Mouse (Mus musculus) left cerebral cortex, adult 2 months (tissue): ENCODE results near the gene Fam90a1b. TPM values are rescaled to one million over a fixed set of nuclear protein-coding genes. Genes with fewer than 3 reads are reported as not detected.
"Not testable (repeated sequence)": the region's sequence is repeated elsewhere in the genome, so short reads cannot be mapped to it uniquely, and the experiment has no call there.

Experiments
- DNase-seq, 2 experiments: peaks; one replicate each; pipeline ENCODE4 v3.0.0; 2021 to 2022; ENCODE audit warnings: low spot score in 2 of 2, mixed read lengths in 1 of 2; ENCODE audit errors: extremely low spot score in 1 of 2
- H3K27ac ChIP-seq: fragments of 200-600 bp; 2 replicates; pipeline ENCODE4 v1.8.1; 2022
- H3K4me3 ChIP-seq: fragments of 200-600 bp; 2 replicates; pipeline ENCODE4 v1.8.1; 2022
- CTCF ChIP-seq: fragments of 200-600 bp; IDR thresholded peaks from 2 replicates; pipeline ENCODE4 v1.8.1; 2022; ENCODE audit warnings: antibody characterized with exemption, mild to moderate bottlenecking, moderate library complexity
- intact Hi-C: fragments of 180-260 bp; cut with DNase I; formaldehyde crosslinking; loops from one replicate; pipeline ENCODE4 v1.15.1; 2025
- long read RNA-seq, 2 experiments: library from polyadenylated mRNA; stranded (forward); transcript quantifications; one replicate each; pipeline ENCODE4 v2.0.0; 2021; ENCODE audit warnings: borderline mapping rate in 2 of 2
- microRNA-seq, 2 experiments: library from miRNA; unstranded; fragments of <30 nt; microRNA quantifications; one replicate each; pipeline ENCODE4 v1.2.0; 2021
- total RNA-seq, 2 experiments: library from RNA; stranded (reverse); gene quantifications; 2 replicates each; pipeline ENCODE4 v1.2.3; 2021

The Fam90a1b gene
- not detected for total RNA-seq
- long read RNA-seq, experiment 1, result 0 reads
- long read RNA-seq, experiment 2, result 0 reads

DNA sequence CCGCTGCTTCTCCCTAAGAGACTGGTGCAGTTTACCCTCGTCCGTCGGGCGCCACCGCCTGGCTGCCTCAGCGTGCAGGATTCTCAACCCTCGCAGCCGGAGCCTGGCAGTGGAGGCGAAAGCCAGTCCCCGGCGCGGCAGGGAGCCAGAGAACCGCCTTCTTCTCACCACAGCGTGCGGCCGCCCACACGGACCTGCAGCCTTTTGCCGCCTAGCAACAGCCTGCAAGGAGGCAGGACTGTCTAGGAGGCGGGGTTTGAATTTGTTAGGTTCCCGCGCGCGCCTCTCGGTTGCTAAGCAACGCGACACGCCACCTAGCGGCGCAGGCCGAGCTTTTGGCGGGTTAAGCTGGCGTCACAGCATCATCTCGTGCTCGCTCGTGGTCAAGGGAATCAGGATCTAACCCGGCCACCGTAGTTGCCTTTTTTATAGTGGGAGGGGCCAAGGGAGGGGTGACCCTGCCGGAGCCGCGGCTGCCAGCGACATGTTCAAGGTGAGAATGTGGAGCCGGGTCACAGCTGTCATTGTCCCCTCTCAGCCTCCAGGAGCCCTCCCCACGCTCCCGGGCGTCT lies at the start of gene Fam90a1b, which contains the start of gene Apoo:
Gene Fam90a1b (minus strand): TSS at position 108 of the 572 bp plus-strand sequence.
Gene Apoo (plus strand): TSS at position 448 of the 572 bp plus-strand sequence.
- DNase-seq, result peak; percentile 95
- H3K4me3 ChIP-seq, result peak within 1 kb of the TSS; percentile 69
- peak within 1 kb of the TSS; percentile 86 for H3K27ac ChIP-seq
- intact Hi-C loops, result loop anchor here (1.0 to 5.0 kb wide), 4 partner anchors 77 to 176 kb away; partner anchors contain the start of genes Klhl15 and Maged1
- TF ChIP-seq CTCF, result peak; percentile 69

DNA sequence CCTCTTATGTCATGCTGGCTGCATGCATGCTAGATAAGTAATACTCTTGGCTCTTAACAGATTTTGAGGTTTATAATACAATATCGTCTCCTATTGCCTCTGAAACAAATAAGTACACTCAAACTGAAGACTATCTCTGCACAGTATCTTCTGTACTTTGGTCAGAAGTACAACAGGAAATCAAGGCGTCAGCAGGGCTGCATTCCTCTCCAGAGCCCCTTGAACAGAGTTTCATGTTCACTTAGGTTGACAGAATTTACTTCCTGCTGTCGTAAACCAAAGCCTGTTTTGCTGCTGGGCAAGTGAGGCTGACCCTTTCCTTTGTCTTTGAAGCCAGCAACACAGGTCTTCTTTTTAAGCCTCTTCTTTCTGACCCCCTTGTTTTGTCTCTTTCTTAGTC lies 42.4 kb upstream of the Fam90a1b start:
- H3K27ac ChIP-seq, result no peak overlapping the region
- no peak overlapping the region for H3K4me3 ChIP-seq
- intact Hi-C loops, result no loop called here
- no peak for TF ChIP-seq CTCF
- DNase-seq, result no peak

- Histone ChIP-seq H3K27ac (no peak overlapping the region), H3K4me3 (no peak overlapping the region)
- no peak for TF ChIP-seq CTCF
- no peak for DNase-seq
- intact Hi-C loops, result no loop called here
Observed at GRCm38 (mm10) chrX:94378734-94379133, 12.2 kb upstream of the Fam90a1b start.

DNA sequence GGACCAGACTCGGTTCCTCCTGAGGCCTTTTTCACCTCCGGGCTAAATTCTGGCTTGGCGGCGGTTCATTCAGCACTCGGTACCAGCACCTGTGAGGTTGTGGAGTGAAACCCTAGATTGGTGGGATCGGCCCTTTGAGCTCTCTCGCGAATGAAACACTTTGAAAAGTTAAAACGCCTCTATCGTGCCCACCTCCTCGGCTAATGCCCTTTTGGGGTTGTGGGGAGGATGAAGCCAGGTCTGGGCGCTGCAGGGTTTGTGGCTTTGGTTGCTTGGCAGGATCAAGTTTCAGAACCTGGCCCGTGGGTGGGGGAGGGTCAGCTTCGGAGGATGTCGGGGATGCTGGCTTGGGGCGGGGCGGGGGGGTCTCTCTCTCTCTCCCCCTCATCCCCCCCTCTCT lies 671 bp upstream of the Fam90a1b start:
- peak in 1 of 2 experiments; percentile 12 for DNase-seq
- Histone ChIP-seq H3K27ac (peak overlapping the region; percentile 86), H3K4me3 (peak overlapping the region; percentile 69)
- intact Hi-C loops, result loop anchor here (5.0 kb wide), 1 partner anchor 175 kb away; the partner anchor contains the start of gene Maged1
- TF ChIP-seq CTCF, result no peak

DNA sequence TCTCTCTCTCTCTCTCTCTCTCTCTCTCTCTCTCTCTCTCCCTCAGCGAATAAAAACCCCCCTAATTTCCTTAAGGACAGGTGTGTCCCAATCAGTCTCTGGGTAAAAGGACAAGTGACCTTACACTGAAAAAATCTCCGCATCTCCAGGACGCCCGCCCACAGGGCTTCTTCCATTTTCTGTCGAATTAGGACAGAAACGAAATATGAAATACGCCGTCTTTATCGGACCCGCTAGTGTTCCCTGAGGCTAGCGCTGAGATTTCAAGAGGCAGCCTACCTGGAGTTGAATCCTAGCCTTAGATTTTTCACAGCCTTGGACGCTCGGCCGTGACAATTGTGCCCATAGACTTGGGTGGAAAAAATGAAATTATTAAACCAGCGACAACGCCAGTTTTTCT lies 548 bp downstream of the Fam90a1b start:
- DNase-seq, result peak in 1 of 2 experiments; percentile 8
- TF ChIP-seq CTCF, result no peak
- Histone ChIP-seq H3K4me3 (peak overlapping the region; percentile 28; the same call in 1 of the 2 replicates), H3K27ac (no peak overlapping the region)
- intact Hi-C loops, result loop anchor here (1.0 to 5.0 kb wide), 4 partner anchors 77 to 176 kb away; partner anchors contain the start of genes Klhl15 and Maged1

DNA sequence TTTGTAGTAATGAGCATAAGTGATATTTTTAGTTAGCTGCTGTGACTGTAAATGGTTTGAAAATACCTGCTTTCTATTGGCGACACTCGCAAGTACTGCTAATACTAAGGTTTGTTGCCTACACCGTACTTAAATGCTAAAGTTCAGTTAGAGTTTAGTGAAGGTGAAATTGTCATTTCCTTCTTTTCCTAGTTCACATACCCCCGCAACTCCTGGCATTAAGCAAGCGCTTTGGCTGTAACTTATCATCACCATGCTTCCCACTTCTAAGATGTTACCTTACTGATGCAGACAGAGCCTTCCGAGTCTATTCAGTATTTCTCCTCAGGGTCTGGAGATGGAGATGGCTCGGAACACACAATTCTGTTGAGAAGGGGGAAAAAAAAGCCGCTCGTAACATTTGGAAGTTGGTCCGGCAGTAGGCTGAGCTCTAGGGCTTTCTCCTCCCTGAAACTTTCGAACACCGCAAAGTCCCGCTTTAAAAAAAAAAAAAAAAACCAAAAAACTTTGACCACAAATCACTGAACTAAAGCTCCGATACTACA lies 1.1 kb downstream of the Fam90a1b start:
- H3K27ac ChIP-seq, result no peak overlapping the region
- TF ChIP-seq CTCF, result no peak
- no peak overlapping the region for H3K4me3 ChIP-seq
- intact Hi-C loops, result loop anchor here (5.0 kb wide), 1 partner anchor 177 kb away; the partner anchor contains the start of gene Maged1
- no peak for DNase-seq

GRCm38 (mm10) chrX:94343638-94344037 lies 22.9 kb downstream of the Fam90a1b start:
- intact Hi-C loops, DNase-seq, H3K27ac ChIP-seq, H3K4me3 ChIP-seq: not testable (repeated sequence)

- intact Hi-C loops, result no loop called here
- DNase-seq, result no peak
- Histone ChIP-seq H3K27ac (no peak overlapping the region), H3K4me3 (no peak overlapping the region)
- no peak for TF ChIP-seq CTCF
Observed at GRCm38 (mm10) chrX:94321036-94321902, 45.3 kb downstream of the Fam90a1b start.

Small RNA genes within 50 kb of the gene (microRNA-seq; reads per million reads assigned to microRNA genes)
- 0 reads per million in 2 experiments for gene Gm44477

Other genes with a start within 250 kb of the Fam90a1b start
- gene Zfx, start 243.1 kb downstream of the Fam90a1b start, total RNA-seq, result 10 to 100 TPM; 37.2 to 37.6 TPM
- 100 to 1,000 TPM in 1 of 2 experiments, 10 to 100 TPM in 1; 99.9 to 153 TPM for gene Eif2s3x, start 153.9 kb downstream of the Fam90a1b start, total RNA-seq
- 10 to 100 TPM; 28.5 to 30.9 TPM for gene Klhl15, start 132.2 kb downstream of the Fam90a1b start, total RNA-seq
- 10 to 100 TPM; 56.6 to 74.0 TPM for gene Apoo, start 340 bp upstream of the Fam90a1b start, total RNA-seq
- 100 to 1,000 TPM; 427 to 437 TPM for gene Maged1, start 175.4 kb upstream of the Fam90a1b start, total RNA-seq